Mouse (Mus musculus): Measurements from ENCODE around the gene Alpl. TPM values are rescaled to one million over a fixed set of nuclear protein-coding genes. Genes with fewer than 3 reads are reported as not detected.

The Alpl gene
- total and polyA plus RNA-seq, 3 experiments: not detected

GRCm38 (mm10) chr4:137807301-137807851, 11.2 kb upstream of the Alpl start:
- H3K36me3 ChIP-seq (ENCODE audit: control insufficient read depth in 1 of 2, insufficient read depth in 2 of 2, low read length in 2 of 2): no peaks in the 10 kb centered on the region
- no peak for TF ChIP-seq GABPA (IDR thresholded peaks at IDR 0.05; ENCODE audit: low read depth, low read length)
- no peak for TF ChIP-seq ELF1 (IDR thresholded peaks at IDR 0.05; ENCODE audit: low read depth, low read length)
- no peak for TF ChIP-seq USF1 (IDR thresholded peaks at IDR 0.05; ENCODE audit: low read depth, low read length)
- TF ChIP-seq GATA1 (IDR thresholded peaks at IDR 0.05; ENCODE audit: low read depth, low read length): no peak
- TF ChIP-seq ZKSCAN1 (IDR thresholded peaks at IDR 0.05; ENCODE audit: low read depth, low read length): no peak
- TF ChIP-seq MYC (IDR thresholded peaks at IDR 0.05; ENCODE audit: low read depth, low read length): no peak
- TF ChIP-seq MEF2A (IDR thresholded peaks at IDR 0.05; ENCODE audit: extremely low read depth, insufficient replicate concordance, low read depth, low read length, poor library complexity, severe bottlenecking): no peak
- TF ChIP-seq E2F4 (IDR thresholded peaks at IDR 0.05; ENCODE audit: borderline replicate concordance, low read depth, low read length): no peak
- TF ChIP-seq HCFC1 (IDR thresholded peaks at IDR 0.05; ENCODE audit: low read depth, low read length): no peak
- TF ChIP-seq ETS1 (IDR thresholded peaks at IDR 0.05; ENCODE audit: low read depth, low read length): no peak
- TF ChIP-seq SMC3 (IDR thresholded peaks at IDR 0.05; ENCODE audit: low read depth, low read length): no peak
- no peak for TF ChIP-seq ZC3H11A (IDR thresholded peaks at IDR 0.05; ENCODE audit: low read depth, low read length)
- no peak for TF ChIP-seq NRF1 (IDR thresholded peaks at IDR 0.05; ENCODE audit: insufficient read depth, low read depth, low read length, poor library complexity, severe bottlenecking)
- no peaks in the 10 kb centered on the region for H3K9me3 ChIP-seq (replicated peaks; ENCODE audit: insufficient read depth, low read length)
- H3K4me3 ChIP-seq (ENCODE audit: control insufficient read depth in 1 of 2, insufficient read depth in 1 of 2, low read depth in 2 of 2, low read length in 2 of 2): no peak overlapping the region
- DNase-seq (ENCODE audit: low read depth, low spot score): no peak
- no peak overlapping the region for H3K9ac ChIP-seq (ENCODE audit: control insufficient read depth, low read depth, low read length, poor library complexity, severe bottlenecking)
- no peaks in the 10 kb centered on the region for H3K79me2 ChIP-seq (ENCODE audit: control insufficient read depth, insufficient read depth, low read length, poor library complexity)
- peaks cover 1 to 4% of the 10 kb centered on the region in 2 experiments; a peak in 2 of 4 replicates for H3K27me3 ChIP-seq (ENCODE audit: control insufficient read depth in 1 of 2, insufficient read depth in 2 of 2, low read length in 2 of 2)
- H3K4me1 ChIP-seq (ENCODE audit: control insufficient read depth in 1 of 2, insufficient read depth in 2 of 2, low read length in 2 of 2): no peaks in the 10 kb centered on the region
- no peak overlapping the region for H3K27ac ChIP-seq (ENCODE audit: control insufficient read depth, low read depth, low read length)

- no peak overlapping the region for H3K9ac ChIP-seq (ENCODE audit: control insufficient read depth, low read depth, low read length, poor library complexity, severe bottlenecking)
- no peaks in the 10 kb centered on the region for H3K9me3 ChIP-seq (replicated peaks; ENCODE audit: insufficient read depth, low read length)
- no peak for DNase-seq (ENCODE audit: low read depth, low spot score)
- H3K36me3 ChIP-seq (ENCODE audit: control insufficient read depth in 1 of 2, insufficient read depth in 2 of 2, low read length in 2 of 2): no peaks in the 10 kb centered on the region
- H3K79me2 ChIP-seq (ENCODE audit: control insufficient read depth, insufficient read depth, low read length, poor library complexity): no peaks in the 10 kb centered on the region
- TF ChIP-seq MAFK (IDR thresholded peaks at IDR 0.05; ENCODE audit: borderline replicate concordance, low read depth, low read length): no peak
- no peak for TF ChIP-seq USF1 (IDR thresholded peaks at IDR 0.05; ENCODE audit: low read depth, low read length)
- no peak for TF ChIP-seq NELFE (IDR thresholded peaks at IDR 0.05; ENCODE audit: low read depth, low read length)
- no peak for TF ChIP-seq MAX (IDR thresholded peaks at IDR 0.05; ENCODE audit: low read length)
- TF ChIP-seq TCF12 (IDR thresholded peaks at IDR 0.05; ENCODE audit: low read depth, low read length): no peak
- TF ChIP-seq E2F4 (IDR thresholded peaks at IDR 0.05; ENCODE audit: borderline replicate concordance, low read depth, low read length): no peak
- TF ChIP-seq CHD1 (IDR thresholded peaks at IDR 0.05; ENCODE audit: low read depth, low read length): no peak
- no peak for TF ChIP-seq RCOR1 (IDR thresholded peaks at IDR 0.05; ENCODE audit: low read depth, low read length)
- no peak for TF ChIP-seq JUND (IDR thresholded peaks at IDR 0.05; ENCODE audit: low read depth, low read length)
- no peak for TF ChIP-seq POLR2AphosphoS2 (IDR thresholded peaks at IDR 0.05; ENCODE audit: low read length)
- TF ChIP-seq MXI1 (IDR thresholded peaks at IDR 0.05; ENCODE audit: low read depth, low read length): no peak
- TF ChIP-seq MAZ (IDR thresholded peaks at IDR 0.05; ENCODE audit: low read depth, low read length): no peak
- no peak for TF ChIP-seq CHD2 (IDR thresholded peaks at IDR 0.05; ENCODE audit: low read length)
- TF ChIP-seq SIN3A (IDR thresholded peaks at IDR 0.05; ENCODE audit: low read length): no peak
- no peak for TF ChIP-seq HCFC1 (IDR thresholded peaks at IDR 0.05; ENCODE audit: low read depth, low read length)
- no peak overlapping the region for H3K4me3 ChIP-seq (ENCODE audit: control insufficient read depth in 1 of 2, insufficient read depth in 1 of 2, low read depth in 2 of 2, low read length in 2 of 2)
- peaks cover 0 to 1% of the 10 kb centered on the region in 2 experiments; a peak in 1 of 4 replicates for H3K27me3 ChIP-seq (ENCODE audit: control insufficient read depth in 1 of 2, insufficient read depth in 2 of 2, low read length in 2 of 2)
- H3K27ac ChIP-seq (ENCODE audit: control insufficient read depth, low read depth, low read length): no peak overlapping the region
- peaks cover 0 to 3% of the 10 kb centered on the region in 2 experiments; a peak in 1 of 4 replicates for H3K4me1 ChIP-seq (ENCODE audit: control insufficient read depth in 1 of 2, insufficient read depth in 2 of 2, low read length in 2 of 2)
Measured at GRCm38 (mm10) chr4:137801196-137801595, 5.0 kb upstream of the Alpl start.
